Mouse (Mus musculus): ENCODE data around the gene Cerk. TPM values are rescaled to one million over a fixed set of nuclear protein-coding genes. Genes with fewer than 3 reads are reported as not detected.

The Cerk gene
- polyA plus RNA-seq, 1 experiment from 2014 or later, result 22.3 TPM

DNA sequence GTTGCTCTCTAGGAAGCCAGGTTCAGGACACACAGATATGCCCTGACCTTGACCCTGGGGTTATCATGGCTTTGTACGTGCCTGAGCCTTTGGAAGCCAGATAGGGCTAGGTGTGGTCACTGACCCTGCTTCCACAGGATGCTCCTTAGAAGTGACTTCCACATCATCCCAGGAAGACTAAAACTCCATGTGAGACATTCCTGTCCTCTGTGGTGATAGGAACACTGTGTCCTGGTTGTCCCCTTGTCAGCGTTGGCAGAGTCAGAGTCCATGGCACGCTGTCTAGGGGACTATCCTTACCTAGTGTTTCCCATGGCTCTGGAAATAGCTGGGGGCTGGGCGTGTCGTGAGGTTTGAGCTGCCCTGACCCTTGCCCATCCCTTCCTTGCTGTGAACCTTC, 69.5 kb downstream of the Cerk start:
- WGBS, result 80% methylated on average over 5 of the region's 5 CpGs
- peaks cover 35% of the 10 kb centered on the region for H3K4me1 ChIP-seq (replicated peaks)
- no peak overlapping the region for H3K27ac ChIP-seq
- no peaks in the 10 kb centered on the region for H3K27me3 ChIP-seq
- H3K4me2 ChIP-seq (replicated peaks), result no peak overlapping the region
- no peaks in the 10 kb centered on the region for H3K9me3 ChIP-seq
- H3K36me3 ChIP-seq, result peaks cover 36% of the 10 kb centered on the region
- no peak overlapping the region for H3K4me3 ChIP-seq (replicated peaks)
- no peak for ATAC-seq
- no peak overlapping the region for H3K9ac ChIP-seq (replicated peaks)

DNA sequence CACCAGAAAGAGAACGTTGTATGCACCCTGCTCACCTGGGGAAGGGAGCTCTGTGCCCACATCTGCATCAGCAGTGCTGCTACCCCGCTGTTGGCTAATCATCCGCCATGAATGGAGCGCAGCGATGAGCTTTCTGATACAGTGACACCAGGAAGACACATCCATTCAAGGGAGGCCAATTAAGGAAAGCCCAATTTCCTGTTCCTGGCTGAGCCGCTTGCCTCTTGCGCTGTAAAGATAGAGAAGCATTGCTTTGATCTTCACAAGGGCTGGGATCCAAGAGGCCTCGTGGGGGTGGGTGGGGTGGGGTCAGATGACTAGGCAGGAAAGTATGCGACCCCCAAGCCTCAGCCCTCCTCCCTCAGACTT, 72.6 kb downstream of the Cerk start:
- Histone ChIP-seq H3K27me3 (no peaks in the 10 kb centered on the region), H3K4me2 (replicated peaks) (peak overlapping the region; percentile 15; the same call in 1 of the 2 replicates), H3K4me3 (replicated peaks) (no peak overlapping the region), H3K9me3 (no peaks in the 10 kb centered on the region), H3K36me3 (peaks cover 6% of the 10 kb centered on the region), H3K9ac (replicated peaks) (peak overlapping the region; percentile 37), H3K4me1 (replicated peaks) (peaks cover 54% of the 10 kb centered on the region), H3K27ac (peak overlapping the region; percentile 77)
- WGBS, result 9% methylated on average over 9 of the region's 9 CpGs
- ATAC-seq, result no peak

GRCm38 (mm10) chr15:86112707-86113341, 73.1 kb downstream of the Cerk start:
- no peaks in the 10 kb centered on the region for H3K9me3 ChIP-seq
- 6% methylated on average over 10 of the region's 10 CpGs for WGBS
- H3K9ac ChIP-seq (replicated peaks), result peak overlapping the region; percentile 37
- H3K4me2 ChIP-seq (replicated peaks), result peak overlapping the region; percentile 15; the same call in 1 of the 2 replicates
- no peaks in the 10 kb centered on the region for H3K27me3 ChIP-seq
- ATAC-seq, result peak; percentile 63
- no peak overlapping the region for H3K4me3 ChIP-seq (replicated peaks)
- H3K4me1 ChIP-seq (replicated peaks), result peaks cover 55% of the 10 kb centered on the region
- peak overlapping the region; percentile 77 for H3K27ac ChIP-seq
- H3K36me3 ChIP-seq, result 0 out of 2 replicates have a peak, but pooled peaks cover 2% of the 10 kb centered on the region

DNA sequence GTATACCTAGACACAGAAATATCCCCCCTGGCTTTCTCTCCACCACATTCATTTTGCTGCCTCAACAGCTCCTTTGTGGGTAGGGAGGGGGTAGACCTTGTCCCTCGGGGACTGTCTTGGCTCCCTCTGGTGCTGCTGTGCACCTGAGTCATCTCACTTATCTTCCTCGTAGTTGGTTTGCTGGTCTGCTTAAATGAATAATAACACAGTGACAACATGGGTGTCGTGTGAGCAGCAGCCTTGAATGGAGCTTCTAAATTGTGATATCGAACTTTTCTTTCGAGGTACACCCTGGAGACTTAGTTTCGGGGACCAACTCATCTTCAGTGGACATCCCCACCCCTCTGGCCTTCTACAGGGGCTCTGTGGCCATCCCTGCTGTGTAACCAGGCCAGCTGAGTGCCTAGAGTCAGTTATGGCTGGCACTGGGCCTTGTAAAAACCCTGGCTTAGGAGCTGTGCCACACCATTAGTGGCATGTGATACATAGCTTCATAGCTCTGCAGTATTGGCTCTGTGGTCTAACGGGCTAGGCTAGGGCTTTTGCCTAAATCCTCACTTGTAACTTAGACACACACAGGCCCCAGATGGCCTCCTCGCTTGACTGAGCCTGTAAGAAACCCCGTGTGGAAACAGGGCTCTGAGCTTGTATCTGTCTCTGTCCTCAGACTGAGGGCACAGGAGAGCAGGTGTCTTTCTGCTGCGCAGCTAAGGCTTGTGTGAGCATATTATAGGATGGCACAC, 75.4 kb downstream of the Cerk start:
- Histone ChIP-seq H3K27ac (no peak overlapping the region), H3K4me3 (replicated peaks) (no peak overlapping the region), H3K9ac (replicated peaks) (no peak overlapping the region), H3K27me3 (no peaks in the 10 kb centered on the region), H3K4me1 (replicated peaks) (peaks cover 47% of the 10 kb centered on the region), H3K9me3 (no peaks in the 10 kb centered on the region), H3K36me3 (peaks cover 4% of the 10 kb centered on the region; the same call in 1 of the 2 replicates), H3K4me2 (replicated peaks) (no peak overlapping the region)
- 63% methylated on average over 10 of the region's 10 CpGs for WGBS
- no peak for ATAC-seq

DNA sequence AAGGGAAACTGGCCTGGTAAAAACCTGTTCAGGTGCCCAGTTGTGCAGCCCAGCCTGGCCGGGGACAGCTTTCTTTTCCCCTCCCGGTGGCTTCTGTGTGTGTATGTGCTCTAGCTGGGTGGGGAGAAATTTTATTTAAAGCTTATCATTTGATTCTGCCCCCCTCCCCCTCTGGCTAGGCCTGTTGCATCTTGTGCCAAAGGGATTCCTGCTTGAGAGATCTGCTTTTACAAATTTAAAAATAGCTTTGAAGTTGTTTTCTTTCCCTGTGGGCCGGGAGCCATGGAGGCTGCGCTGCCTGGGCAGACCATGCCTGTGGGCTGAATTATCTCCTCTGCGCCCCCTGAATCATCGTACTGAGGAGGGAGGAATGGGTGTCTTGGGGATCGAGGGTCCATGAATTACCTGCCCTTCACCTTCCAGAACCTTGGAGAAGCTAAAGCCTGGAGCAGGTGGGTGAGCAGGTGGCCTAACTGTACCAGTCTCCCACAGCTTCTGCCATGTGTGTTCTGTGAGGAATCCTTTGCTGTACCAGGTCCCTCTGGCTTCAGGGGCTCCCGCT, 76.2 kb downstream of the Cerk start:
- H3K27ac ChIP-seq, result no peak overlapping the region; the same call in 1 of the 2 replicates
- WGBS, result 87% methylated on average over 8 of the region's 8 CpGs
- H3K36me3 ChIP-seq, result peaks cover 4% of the 10 kb centered on the region; the same call in 1 of the 2 replicates
- peaks cover 47% of the 10 kb centered on the region for H3K4me1 ChIP-seq (replicated peaks)
- no peak overlapping the region for H3K4me2 ChIP-seq (replicated peaks)
- no peaks in the 10 kb centered on the region for H3K9me3 ChIP-seq
- no peak overlapping the region for H3K9ac ChIP-seq (replicated peaks)
- no peak for ATAC-seq
- H3K27me3 ChIP-seq, result no peaks in the 10 kb centered on the region
- H3K4me3 ChIP-seq (replicated peaks), result no peak overlapping the region

DNA sequence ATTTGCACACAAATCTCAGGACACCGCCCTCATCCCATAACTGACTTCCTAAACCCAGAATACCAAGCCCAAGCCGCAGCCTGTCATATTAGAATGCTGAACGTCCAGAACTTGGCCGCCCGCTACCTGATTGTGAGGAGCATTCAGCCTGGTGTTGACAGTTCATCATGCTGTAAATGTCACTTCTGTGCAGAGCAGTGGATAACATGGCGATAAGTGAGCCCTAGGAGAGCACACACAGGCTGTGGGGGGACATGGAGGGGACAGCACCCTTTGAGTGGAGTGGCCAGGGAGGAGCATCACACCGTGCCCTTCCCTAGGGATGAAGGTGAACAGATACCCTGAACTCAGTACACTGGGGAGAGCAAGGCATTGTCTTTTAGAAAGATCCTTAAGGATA, 76.7 kb downstream of the Cerk start:
- no peak for ATAC-seq
- Histone ChIP-seq H3K27ac (no peak overlapping the region), H3K9me3 (no peaks in the 10 kb centered on the region), H3K4me3 (replicated peaks) (no peak overlapping the region), H3K27me3 (no peaks in the 10 kb centered on the region), H3K4me2 (replicated peaks) (no peak overlapping the region), H3K9ac (replicated peaks) (no peak overlapping the region), H3K36me3 (peaks cover 4% of the 10 kb centered on the region; the same call in 1 of the 2 replicates), H3K4me1 (replicated peaks) (peaks cover 47% of the 10 kb centered on the region)
- WGBS, result 91% methylated on average over 7 of the region's 7 CpGs

DNA sequence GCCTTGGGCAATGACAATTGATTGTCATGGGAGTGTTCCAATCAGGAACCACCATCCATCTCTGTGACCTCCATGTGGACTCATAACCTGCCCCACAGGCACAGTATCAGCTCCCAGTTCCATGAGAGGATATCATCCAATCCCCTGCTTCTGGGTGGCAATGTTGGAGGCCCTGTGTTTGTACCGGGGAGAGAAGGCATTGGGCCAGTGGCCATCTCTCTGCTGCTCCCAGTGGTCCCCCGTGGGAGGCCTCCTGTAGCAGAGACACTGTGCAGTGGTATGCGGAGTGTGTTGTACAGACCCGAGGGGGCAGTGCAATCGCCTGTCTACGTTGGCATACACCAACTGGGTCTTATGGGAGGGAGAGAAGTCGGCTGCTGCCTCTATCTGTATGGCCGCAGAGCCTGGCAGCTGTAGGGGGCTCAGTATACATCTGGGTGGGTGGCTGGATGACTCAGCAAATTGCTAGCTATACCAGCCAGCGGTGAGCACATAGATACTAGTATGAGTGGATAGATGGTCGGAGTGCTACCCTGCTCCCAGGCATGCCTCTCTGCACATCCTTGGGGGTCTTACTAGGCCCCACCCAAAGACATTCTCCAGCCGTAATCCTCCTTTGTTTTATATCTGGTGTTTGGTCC, 78.0 kb downstream of the Cerk start:
- Histone ChIP-seq H3K4me2 (replicated peaks) (no peak overlapping the region), H3K4me3 (replicated peaks) (no peak overlapping the region), H3K4me1 (replicated peaks) (peaks cover 38% of the 10 kb centered on the region), H3K36me3 (peaks cover 17% of the 10 kb centered on the region), H3K9me3 (no peaks in the 10 kb centered on the region), H3K27me3 (no peaks in the 10 kb centered on the region), H3K9ac (replicated peaks) (no peak overlapping the region), H3K27ac (no peak overlapping the region)
- ATAC-seq, result no peak
- WGBS, result 83% methylated on average over 11 of the region's 11 CpGs

GRCm38 (mm10) chr15:86105751-86106150, 80.2 kb downstream of the Cerk start:
- Histone ChIP-seq H3K9ac (replicated peaks) (no peak overlapping the region), H3K4me2 (replicated peaks) (no peak overlapping the region), H3K27ac (no peak overlapping the region), H3K9me3 (no peaks in the 10 kb centered on the region), H3K4me3 (replicated peaks) (no peak overlapping the region), H3K4me1 (replicated peaks) (peaks cover 21% of the 10 kb centered on the region), H3K27me3 (no peaks in the 10 kb centered on the region), H3K36me3 (peaks cover 39% of the 10 kb centered on the region)
- WGBS, result 52% methylated on average over 6 of the region's 6 CpGs
- no peak for ATAC-seq

- no peaks in the 10 kb centered on the region for H3K9me3 ChIP-seq
- no peak overlapping the region for H3K4me3 ChIP-seq (replicated peaks)
- peaks cover 43% of the 10 kb centered on the region for H3K36me3 ChIP-seq
- H3K4me1 ChIP-seq (replicated peaks), result peaks cover 19% of the 10 kb centered on the region; the same call in 1 of the 2 replicates
- H3K9ac ChIP-seq (replicated peaks), result no peak overlapping the region
- ATAC-seq, result no peak
- no peak overlapping the region for H3K27ac ChIP-seq
- 90% methylated on average over 7 of the region's 7 CpGs for WGBS
- no peak overlapping the region for H3K4me2 ChIP-seq (replicated peaks)
- no peaks in the 10 kb centered on the region for H3K27me3 ChIP-seq
Measured at GRCm38 (mm10) chr15:86105345-86105697, 80.6 kb downstream of the Cerk start.

GRCm38 (mm10) chr15:86104401-86105344, 81.3 kb downstream of the Cerk start:
- Histone ChIP-seq H3K4me3 (replicated peaks) (no peak overlapping the region), H3K9ac (replicated peaks) (no peak overlapping the region), H3K9me3 (no peaks in the 10 kb centered on the region), H3K27me3 (no peaks in the 10 kb centered on the region), H3K4me2 (replicated peaks) (no peak overlapping the region), H3K36me3 (peaks cover 45% of the 10 kb centered on the region), H3K27ac (no peak overlapping the region), H3K4me1 (replicated peaks) (peaks cover 14% of the 10 kb centered on the region; the same call in 1 of the 2 replicates)
- WGBS, result 95% methylated on average over 19 of the region's 19 CpGs
- ATAC-seq, result no peak

DNA sequence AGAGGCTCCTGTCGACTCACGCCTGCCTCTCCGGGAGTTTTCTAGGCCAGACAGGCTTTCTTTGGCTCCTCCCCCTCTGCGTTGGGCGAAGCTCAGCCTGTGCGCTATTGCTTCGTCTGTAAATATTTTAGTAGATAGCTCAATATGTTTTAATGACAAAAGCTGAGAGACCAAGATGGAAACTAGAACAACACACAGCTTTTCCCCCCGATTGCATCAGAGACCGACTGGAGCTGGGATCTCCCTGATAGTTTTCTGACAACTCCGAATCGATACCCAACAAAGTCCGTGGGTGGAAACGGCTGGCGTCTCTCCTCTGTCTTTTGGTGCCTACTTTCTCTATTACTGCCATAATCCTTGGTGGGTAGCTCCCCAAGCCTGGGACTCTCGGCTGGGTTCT, 83.6 kb downstream of the Cerk start:
- H3K4me3 ChIP-seq (replicated peaks), result no peak overlapping the region
- H3K27me3 ChIP-seq, result no peaks in the 10 kb centered on the region
- H3K36me3 ChIP-seq, result peaks cover 53% of the 10 kb centered on the region
- ATAC-seq, result no peak
- no peaks in the 10 kb centered on the region for H3K9me3 ChIP-seq
- H3K27ac ChIP-seq, result no peak overlapping the region
- H3K4me2 ChIP-seq (replicated peaks), result no peak overlapping the region
- no peak overlapping the region for H3K9ac ChIP-seq (replicated peaks)
- H3K4me1 ChIP-seq (replicated peaks), result peaks cover 6% of the 10 kb centered on the region; the same call in 1 of the 2 replicates
- 93% methylated on average over 15 of the region's 15 CpGs for WGBS
